Mouse (Mus musculus) embryonic facial prominence, embryonic 10.5 days (tissue): Measurements from ENCODE around the gene Cox14. TPM values are rescaled to one million over a fixed set of nuclear protein-coding genes. Genes with fewer than 3 reads are reported as not detected.
"Not testable (repeated sequence)": the region's sequence is repeated elsewhere in the genome, so short reads cannot be mapped to it uniquely, and the experiment has no call there.

ENCODE experiments used
- DNase-seq: peaks from one replicate; pipeline ENCODE4 v3.0.0-alpha.2; 2017; ENCODE audit warnings: low spot score
- H3K27ac ChIP-seq: fragments of 300-500 bp; sonication (generic); replicated peaks from 2 replicates; pipeline ENCODE4 v1.5.1; 2016; ENCODE audit warnings: mild to moderate bottlenecking
- H3K27me3 ChIP-seq: fragments of 300-500 bp; sonication (generic); replicated peaks from 2 replicates; pipeline ENCODE4 v1.6.1; 2016; ENCODE audit warnings: low read depth, mild to moderate bottlenecking; ENCODE audit not compliant: poor library complexity, severe bottlenecking
- H3K36me3 ChIP-seq: fragments of 300-500 bp; sonication (generic); replicated peaks from 2 replicates; pipeline ENCODE4 v1.6.1; 2016; ENCODE audit warnings: mild to moderate bottlenecking, moderate library complexity
- H3K4me1 ChIP-seq: fragments of 300-500 bp; sonication (generic); 2 replicates; pipeline ENCODE4 v1.6.1; 2016
- H3K4me3 ChIP-seq: fragments of 300-500 bp; sonication (generic); 2 replicates; pipeline ENCODE4 v1.5.1; 2016; ENCODE audit warnings: mild to moderate bottlenecking, moderate library complexity
- H3K9me3 ChIP-seq: fragments of 300-500 bp; sonication (generic); 2 replicates; pipeline ENCODE4 v1.6.1; 2016; ENCODE audit warnings: mild to moderate bottlenecking
- WGBS: fragments of 180-500 bp; shearing (Covaris S2); methylation state at CpG from one replicate; pipeline ENCODE4 v1.1.7; 2016; 5-methylcytosine and 5-hydroxymethylcytosine counted together
- polyA plus RNA-seq: library from polyadenylated mRNA; unstranded; fragments of >200 nt; fragmentation: Nextera tagmentation; extraction: Ambion mirVana; gene quantifications from 2 replicates; pipeline ENCODE4 v1.2.1, GENCODE M21; 2016

Cox14 gene
- polyA plus RNA-seq, 1 experiment from 2014 or later, result 129 TPM

DNA sequence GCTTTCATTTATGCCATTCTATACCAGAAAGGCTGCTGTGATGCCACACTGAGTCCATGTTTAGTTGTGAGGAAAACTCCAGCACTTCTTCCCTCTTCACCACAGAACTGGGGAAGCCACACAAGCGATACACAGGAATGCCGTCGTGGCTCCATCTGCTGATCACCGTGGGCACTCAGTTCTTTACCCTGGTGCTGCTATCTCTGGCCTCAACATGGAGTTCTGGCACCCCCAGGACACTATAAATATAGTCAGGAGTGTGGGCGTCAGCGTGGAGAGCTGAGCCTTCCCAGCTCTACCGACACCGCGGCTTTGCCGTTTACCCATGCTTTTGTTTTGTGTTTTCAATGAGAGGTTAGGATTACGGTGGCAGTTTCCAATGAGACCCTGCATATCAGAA, 11.3 kb downstream of the Cox14 start:
- peaks cover 99% of the 10 kb centered on the region for H3K36me3 ChIP-seq
- no peak overlapping the region for H3K27ac ChIP-seq
- H3K27me3 ChIP-seq, result no peaks in the 10 kb centered on the region
- 93% methylated on average over 11 of the region's 11 CpGs for WGBS
- no peaks in the 10 kb centered on the region for H3K9me3 ChIP-seq
- H3K4me1 ChIP-seq, result no peaks in the 10 kb centered on the region
- DNase-seq, result no peak
- no peak overlapping the region for H3K4me3 ChIP-seq

DNA sequence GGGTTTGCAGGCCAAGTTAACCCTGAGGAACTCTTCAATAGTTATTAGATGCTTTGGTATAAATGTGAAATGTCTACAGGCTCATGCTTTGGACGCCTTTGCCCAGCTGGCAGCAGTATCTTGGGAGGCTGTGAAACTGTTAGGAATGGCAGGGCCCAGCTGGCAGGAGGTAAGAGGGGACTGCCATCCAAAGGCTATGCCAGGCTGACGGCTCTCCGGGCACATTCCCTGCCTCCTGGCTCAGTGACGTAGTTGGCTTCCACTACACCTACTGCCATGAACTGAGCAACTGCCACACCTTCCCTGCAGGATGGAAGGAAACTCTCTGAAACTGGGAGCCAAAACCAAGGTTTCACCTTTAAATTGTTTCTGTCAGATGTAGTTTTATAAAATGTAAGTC, 14.8 kb downstream of the Cox14 start:
- H3K36me3 ChIP-seq, result peaks cover 98% of the 10 kb centered on the region
- DNase-seq, result no peak

DNA sequence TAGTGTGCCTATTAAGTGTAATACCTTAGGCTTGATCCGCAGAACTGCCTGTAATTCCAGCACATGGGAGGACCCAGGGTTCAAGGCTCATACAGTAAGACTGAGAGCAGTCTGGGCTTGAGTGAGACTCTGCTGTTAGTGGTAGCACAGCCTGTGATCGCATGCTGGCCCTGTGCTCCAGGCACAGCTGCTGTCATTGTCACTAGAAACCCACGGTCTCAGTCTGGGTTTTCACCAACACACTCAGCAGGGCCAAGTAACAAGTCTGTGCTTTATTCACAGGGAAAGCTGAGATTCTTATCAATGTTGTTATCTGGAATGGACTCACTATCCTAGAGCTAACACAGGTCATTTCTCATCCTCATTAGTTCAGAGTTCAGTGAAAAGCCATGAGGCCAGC, 28.8 kb downstream of the Cox14 start:
- Histone ChIP-seq H3K9me3 (no peaks in the 10 kb centered on the region), H3K36me3 (peaks cover 26% of the 10 kb centered on the region), H3K4me1 (no peaks in the 10 kb centered on the region), H3K27me3 (no peaks in the 10 kb centered on the region), H3K27ac (no peak overlapping the region), H3K4me3 (no peak overlapping the region)
- 90% methylated on average over 3 of the region's 3 CpGs for WGBS
- DNase-seq, result no peak

More for the DNA sequence above, 14.8 kb downstream of the Cox14 start:
- 94% methylated on average over 4 of the region's 4 CpGs for WGBS
- Histone ChIP-seq H3K9me3 (no peaks in the 10 kb centered on the region), H3K27ac (no peak overlapping the region), H3K27me3 (no peaks in the 10 kb centered on the region), H3K4me3 (no peak overlapping the region), H3K4me1 (no peaks in the 10 kb centered on the region)

DNA sequence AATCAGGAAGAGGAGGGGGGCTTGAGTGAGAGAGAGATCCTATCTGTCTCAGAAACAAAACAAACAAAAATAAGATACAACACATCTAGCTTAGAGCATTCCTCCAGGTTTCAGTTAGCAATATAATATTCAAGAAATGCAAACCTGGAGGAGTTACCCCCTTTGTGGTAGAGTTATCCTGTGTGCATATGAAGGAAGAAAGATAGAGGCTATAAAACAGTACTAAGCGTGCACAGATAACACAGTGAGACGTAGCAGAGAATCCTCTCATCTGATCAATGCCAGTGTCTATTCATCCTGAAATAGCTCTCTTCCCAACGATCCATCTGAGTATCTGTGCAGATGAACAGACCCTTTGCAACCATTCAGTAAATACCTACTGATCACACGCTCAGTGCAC, 42.0 kb downstream of the Cox14 start:
- H3K36me3 ChIP-seq, result peaks cover 38% of the 10 kb centered on the region
- H3K9me3 ChIP-seq, result no peaks in the 10 kb centered on the region
- H3K27me3 ChIP-seq, result no peaks in the 10 kb centered on the region
- H3K27ac ChIP-seq, result no peak overlapping the region
- no peak for DNase-seq
- no peak overlapping the region for H3K4me3 ChIP-seq
- peaks cover 23% of the 10 kb centered on the region for H3K4me1 ChIP-seq
- 89% methylated on average over 4 of the region's 4 CpGs for WGBS

DNA sequence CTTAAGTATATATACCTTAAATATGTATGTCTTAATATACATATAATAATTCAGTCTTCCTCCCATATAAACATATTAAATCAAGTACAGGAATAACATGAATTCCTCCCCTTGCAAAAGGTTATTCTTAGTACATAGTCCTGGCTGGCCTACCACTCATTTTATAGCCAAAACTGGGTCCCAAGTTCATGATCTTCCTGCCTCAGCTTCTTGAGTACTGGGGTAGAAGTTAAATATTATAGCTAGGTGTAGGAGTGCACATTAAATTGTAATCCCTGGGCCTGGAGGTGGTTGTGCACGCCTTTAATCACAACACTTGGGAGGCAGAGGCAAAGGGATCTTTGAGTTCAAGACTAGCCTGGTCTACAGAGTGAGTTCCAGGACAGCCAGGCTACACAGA, 43.3 kb downstream of the Cox14 start:
- Histone ChIP-seq H3K27me3 (no peaks in the 10 kb centered on the region), H3K9me3 (no peaks in the 10 kb centered on the region), H3K27ac (no peak overlapping the region), H3K4me3 (no peak overlapping the region), H3K4me1 (peaks cover 30% of the 10 kb centered on the region), H3K36me3 (peaks cover 30% of the 10 kb centered on the region)
- 93% methylated on average over 1 of the region's 1 CpGs for WGBS
- no peak for DNase-seq

DNA sequence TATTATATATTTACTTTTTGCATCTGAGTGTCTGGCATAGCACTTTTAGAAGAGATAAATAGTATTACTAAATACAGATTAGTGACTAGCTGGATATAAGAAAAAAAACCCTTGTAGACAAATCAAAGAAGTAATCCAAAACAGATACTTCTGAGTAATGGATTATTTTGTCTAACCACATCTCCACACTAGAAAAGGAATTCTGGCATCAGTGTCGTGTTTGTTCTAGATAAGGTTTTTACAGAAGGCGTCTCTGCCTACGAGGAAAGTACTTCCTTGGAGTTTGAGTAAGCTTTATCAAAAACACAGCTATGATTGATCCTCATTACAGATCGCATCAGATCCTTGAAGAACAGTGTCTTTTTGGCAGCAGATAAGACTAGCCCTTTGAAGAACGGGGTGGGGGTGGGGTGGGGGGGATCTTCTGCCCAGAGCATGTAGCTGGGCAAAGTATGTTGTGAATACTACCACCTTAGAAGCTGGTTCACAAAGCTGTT, 45.6 kb downstream of the Cox14 start:
- Histone ChIP-seq H3K9me3 (no peaks in the 10 kb centered on the region), H3K27me3 (no peaks in the 10 kb centered on the region), H3K4me3 (peak overlapping the region; percentile 93), H3K4me1 (peaks cover 30% of the 10 kb centered on the region), H3K36me3 (peaks cover 9% of the 10 kb centered on the region), H3K27ac (peak overlapping the region; percentile 97)
- DNase-seq, result no peak
- 44% methylated on average over 5 of the region's 5 CpGs for WGBS

DNA sequence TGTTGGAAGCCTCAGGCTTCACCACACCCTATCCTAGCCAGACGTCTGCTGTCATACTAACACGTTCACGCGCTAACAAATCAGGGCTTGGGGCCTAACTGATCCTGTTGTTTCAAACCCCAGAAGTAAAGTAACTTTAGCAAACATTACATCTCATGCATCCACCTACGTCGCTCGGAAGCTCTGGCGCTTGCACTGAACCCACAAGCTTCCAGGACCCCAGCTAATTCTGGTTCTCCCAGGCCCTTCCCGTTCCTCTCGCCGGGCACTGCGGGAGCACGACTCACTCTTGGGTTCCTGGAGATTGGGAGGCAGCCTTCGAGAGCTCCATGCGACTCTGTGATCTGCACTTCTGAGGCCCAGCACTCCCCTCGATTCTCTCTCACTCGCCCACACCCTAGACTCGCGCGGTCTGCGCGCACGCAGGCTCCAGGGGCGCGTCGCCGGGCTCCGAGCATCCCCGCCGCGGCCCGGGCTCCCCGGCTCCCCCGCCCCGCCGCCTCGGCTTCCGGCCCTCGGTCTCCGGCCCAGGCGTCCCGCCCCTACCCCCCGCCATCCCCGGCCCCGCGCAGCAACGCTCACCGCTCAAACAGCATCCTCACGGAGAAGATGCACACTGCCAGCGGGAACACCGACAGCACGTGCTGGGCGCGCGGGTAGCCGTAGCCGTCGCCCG, 46.3 kb downstream of the Cox14 start:
- no peak for DNase-seq
- Histone ChIP-seq H3K36me3 (peaks cover 2% of the 10 kb centered on the region), H3K27me3 (no peaks in the 10 kb centered on the region), H3K27ac (peak overlapping the region; percentile 97), H3K9me3 (no peaks in the 10 kb centered on the region), H3K4me1 (peaks cover 30% of the 10 kb centered on the region), H3K4me3 (peak overlapping the region; percentile 93)
- WGBS, result under 1% methylated on average over 59 of the region's 59 CpGs

DNA sequence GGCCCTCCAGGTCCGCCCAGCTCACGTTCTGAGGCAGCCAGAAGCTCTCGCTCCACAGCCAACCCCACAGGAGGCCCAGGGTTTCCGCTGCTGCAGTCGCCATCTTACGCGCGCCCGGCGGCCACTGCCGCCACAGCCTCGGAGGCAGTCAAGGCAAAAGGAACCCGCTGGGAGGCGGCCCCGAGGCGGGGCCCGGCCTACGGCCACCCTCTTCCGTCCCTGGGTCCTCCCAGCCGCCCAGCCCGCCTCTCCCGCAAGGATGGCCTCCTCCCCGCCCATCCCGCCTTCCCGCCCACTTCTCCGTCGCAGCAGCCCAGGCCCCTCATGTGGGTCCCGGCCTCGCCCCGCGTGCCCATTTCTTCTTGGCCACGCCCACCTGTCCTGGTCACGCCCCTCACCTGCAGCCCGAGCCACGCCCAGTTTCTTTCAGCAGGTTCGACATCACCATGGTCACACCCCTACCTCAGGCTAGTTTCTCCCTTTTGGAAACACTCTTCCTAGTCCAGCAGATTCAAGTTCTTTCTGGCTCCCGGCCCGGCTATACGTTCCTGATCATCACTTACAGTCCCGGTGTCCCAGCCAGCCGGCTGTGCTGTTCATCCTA, 47.0 kb downstream of the Cox14 start:
- Histone ChIP-seq H3K4me1 (peaks cover 30% of the 10 kb centered on the region), H3K36me3 (peaks cover 2% of the 10 kb centered on the region; the same call in 1 of the 2 replicates), H3K9me3 (no peaks in the 10 kb centered on the region), H3K27me3 (no peaks in the 10 kb centered on the region), H3K27ac (peak overlapping the region; percentile 97), H3K4me3 (peak overlapping the region; percentile 93)
- DNase-seq, result peak; percentile 95
- 1% methylated on average over 41 of the region's 41 CpGs for WGBS

DNA sequence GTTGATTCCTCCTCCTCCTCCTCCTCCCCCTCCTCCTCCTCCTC, 47.3 kb downstream of the Cox14 start, which contains the start of gene Cers5:
TSS of gene Cers5 (minus strand) at position 5 of the 44 bp plus-strand sequence.
- not testable (repeated sequence) for H3K27me3 ChIP-seq, H3K36me3 ChIP-seq, H3K9me3 ChIP-seq, DNase-seq
- H3K4me3 ChIP-seq, result peak within 1 kb of the TSS; percentile 93
- H3K27ac ChIP-seq, result peak within 1 kb of the TSS; percentile 97
- H3K4me1 ChIP-seq, result peaks cover 30% of the 10 kb centered on the region

DNA sequence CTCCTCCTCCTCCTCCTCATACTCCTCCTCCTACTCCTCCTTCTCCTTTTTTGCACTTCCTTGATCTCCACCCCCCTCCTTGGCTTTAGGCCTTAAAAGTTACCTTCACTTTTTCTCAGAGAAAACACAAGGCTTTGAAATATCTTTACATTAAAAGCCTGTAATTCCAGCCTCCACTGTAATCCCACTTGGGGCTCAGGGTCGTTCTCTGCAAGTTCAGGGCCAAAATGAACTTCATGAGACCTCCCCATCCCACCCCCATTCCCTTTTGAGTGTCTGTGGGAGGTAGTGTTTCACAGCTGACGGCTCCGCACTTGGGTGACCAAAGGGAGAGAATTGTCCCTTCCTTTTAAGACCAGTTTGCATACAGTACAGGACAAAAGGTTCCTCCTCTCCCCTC, 47.5 kb downstream of the Cox14 start:
- Histone ChIP-seq H3K4me3 (peak overlapping the region; percentile 93), H3K27ac (peak overlapping the region; percentile 97)

More for the DNA sequence above, 47.5 kb downstream of the Cox14 start:
- no peaks in the 10 kb centered on the region for H3K27me3 ChIP-seq
- no peak for DNase-seq
- peaks cover 30% of the 10 kb centered on the region for H3K4me1 ChIP-seq
- H3K36me3 ChIP-seq, result peaks cover 7% of the 10 kb centered on the region
- no peaks in the 10 kb centered on the region for H3K9me3 ChIP-seq
- WGBS, result 28% methylated on average over 3 of the region's 3 CpGs

Other genes with a start within 250 kb of the Cox14 start
- gene Faim2, start 197.5 kb upstream of the Cox14 start, polyA plus RNA-seq, result 0.45 and 0.74 TPM in 2 replicates
- not detected in 2 replicates for gene Aqp2, start 146.6 kb upstream of the Cox14 start, polyA plus RNA-seq
- 0.10 TPM in 1 of 2 replicates, not detected in the other for gene Aqp5, start 134.8 kb upstream of the Cox14 start, polyA plus RNA-seq
- 0.10 TPM in 1 of 2 replicates, not detected in the other for gene Aqp6, start 124.2 kb upstream of the Cox14 start, polyA plus RNA-seq
- 146 TPM in 2 replicates for gene Racgap1, start 74.0 kb upstream of the Cox14 start, polyA plus RNA-seq
- gene Asic1, start 55.2 kb upstream of the Cox14 start, polyA plus RNA-seq, result 3.2 and 4.9 TPM in 2 replicates
- 83.3 and 89.1 TPM in 2 replicates for gene Smarcd1, start 23.5 kb upstream of the Cox14 start, polyA plus RNA-seq
- gene Gm17349, start 20.1 kb upstream of the Cox14 start, polyA plus RNA-seq, result not detected in 2 replicates
- 0.42 and 0.55 TPM in 2 replicates for gene Gpd1, start 8.1 kb upstream of the Cox14 start, polyA plus RNA-seq
- 60.2 and 63.8 TPM in 2 replicates for gene Cers5, start 47.3 kb downstream of the Cox14 start, polyA plus RNA-seq
- 62.3 and 65.4 TPM in 2 replicates for gene Lima1, start 149.8 kb downstream of the Cox14 start, polyA plus RNA-seq
- not detected in 2 replicates for gene Fam186a, start 241.4 kb downstream of the Cox14 start, polyA plus RNA-seq
- 38.0 and 40.7 TPM in 2 replicates for gene Larp4, start 244.4 kb downstream of the Cox14 start, polyA plus RNA-seq